Mouse (Mus musculus) bone marrow macrophage, adult 2 months (primary cell): ENCODE measurements around the gene Gm20388.

Source experiments
- CTCF ChIP-seq: IDR thresholded peaks from 2 replicates; pipeline ENCODE4 v1.5.1; 2012; ENCODE audit warnings: low read depth, mild to moderate bottlenecking, low read length, moderate library complexity
- POLR2A ChIP-seq: IDR thresholded peaks from 2 replicates; pipeline ENCODE4 v1.6.1; 2012; ENCODE audit warnings: mild to moderate bottlenecking, low read depth, low read length, borderline replicate concordance

GRCm38 (mm10) chr8:120464585-120464937 lies 553.9 kb downstream of the Gm20388 start:
- TF ChIP-seq CTCF (no peak), POLR2A (no peak)
